Mouse (Mus musculus) small intestine, adult 10 weeks (tissue): ENCODE data around the gene 2210418O10Rik. TPM values are rescaled to one million over a fixed set of nuclear protein-coding genes. Genes with fewer than 3 reads are reported as not detected.

ENCODE experiments used
- polyA plus RNA-seq: library from polyadenylated mRNA; stranded (reverse); fragments of 350-450 nt; fragmentation: Illumina TruSeq; extraction: RNeasy Lipid Tissue Mini Kit (QIAGEN cat#74804); gene quantifications from one replicate; pipeline ENCODE4 v1.2.3, GENCODE M21; 2014; ENCODE audit warnings: low replicate concordance

The 2210418O10Rik gene
- polyA plus RNA-seq, result 45.6 TPM

GRCm38 (mm10) chr2:176226269-176226668 is at the start of gene 2210418O10Rik:
Gene 2210418O10Rik (plus strand): TSS chr2:176226569.

Other genes with a start within 250 kb of the 2210418O10Rik start
- gene Gm2004, start 76.7 kb upstream of the 2210418O10Rik start, polyA plus RNA-seq, result 6.9 TPM
- gene Gm11009, start 92.9 kb downstream of the 2210418O10Rik start, polyA plus RNA-seq, result not detected
- gene Gm14435, start 197.0 kb downstream of the 2210418O10Rik start, polyA plus RNA-seq, result 4.5 TPM